Mouse (Mus musculus) C2C12 (cell line): Measurements from ENCODE around the gene Tiam1. TPM values are rescaled to one million over a fixed set of nuclear protein-coding genes. Genes with fewer than 3 reads are reported as not detected.

Experiments
- H3K27me3 ChIP-seq: one replicate; pipeline ENCODE4 v1.6.1; 2011; ENCODE audit not compliant: control insufficient read depth, insufficient read depth, insufficient read length
- H3K36me3 ChIP-seq: one replicate; pipeline ENCODE4 v1.6.1; 2011; ENCODE audit not compliant: control insufficient read depth, insufficient read depth
- H3K4me3 ChIP-seq: one replicate; pipeline ENCODE4 v1.5.1; 2011; ENCODE audit warnings: mild to moderate bottlenecking, control low read depth; ENCODE audit not compliant: poor library complexity, insufficient read depth, severe bottlenecking
- H3K79me2 ChIP-seq: one replicate; pipeline ENCODE4 v1.6.1; 2011; ENCODE audit not compliant: control insufficient read depth, insufficient read depth
- H3K79me3 ChIP-seq: one replicate; pipeline ENCODE4 v1.6.1; 2011; ENCODE audit warnings: low read depth, control low read depth
- H3ac ChIP-seq: one replicate; pipeline ENCODE3; 2011; ENCODE audit warnings: low read depth; ENCODE audit not compliant: control insufficient read depth, insufficient read length
- CEBPB ChIP-seq: IDR thresholded peaks from one replicate; pipeline ENCODE4 v1.6.1; 2011; ENCODE audit warnings: low read depth, mild to moderate bottlenecking, control low read depth, moderate library complexity
- CTCF ChIP-seq: IDR thresholded peaks from one replicate; pipeline ENCODE4 v1.5.1; 2011; ENCODE audit not compliant: control insufficient read depth, insufficient read depth, insufficient read length
- FOSL1 ChIP-seq: IDR thresholded peaks from one replicate; pipeline ENCODE4 v1.8.0; 2011; ENCODE audit warnings: mild to moderate bottlenecking, low read length; ENCODE audit not compliant: poor library complexity, insufficient read depth, severe bottlenecking
- MAX ChIP-seq: IDR thresholded peaks from one replicate; pipeline ENCODE4 v1.6.1; 2011; ENCODE audit warnings: mild to moderate bottlenecking, control low read depth
- MYOD1 ChIP-seq: IDR thresholded peaks from one replicate; pipeline ENCODE4 v1.6.1; 2011; ENCODE audit warnings: low read depth; ENCODE audit not compliant: control insufficient read depth, insufficient read length
- MYOG ChIP-seq: IDR thresholded peaks from one replicate; pipeline ENCODE4 v1.6.1; 2011; ENCODE audit not compliant: control insufficient read depth, insufficient read length; ENCODE audit errors: extremely low read depth
- USF1 ChIP-seq: IDR thresholded peaks from one replicate; pipeline ENCODE4 v1.6.1; 2011; ENCODE audit warnings: low read depth, mild to moderate bottlenecking, control low read depth, moderate library complexity
- polyA plus RNA-seq: library from polyadenylated mRNA; unstranded; fragments of >200 nt; fragmentation: generic; extraction: Trizol; gene quantifications from one replicate; pipeline ENCODE4 v1.2.1, GENCODE M21; 2012; ENCODE audit warnings: missing spikeins

The Tiam1 gene
- polyA plus RNA-seq, 1 experiment: 6.9 TPM

DNA sequence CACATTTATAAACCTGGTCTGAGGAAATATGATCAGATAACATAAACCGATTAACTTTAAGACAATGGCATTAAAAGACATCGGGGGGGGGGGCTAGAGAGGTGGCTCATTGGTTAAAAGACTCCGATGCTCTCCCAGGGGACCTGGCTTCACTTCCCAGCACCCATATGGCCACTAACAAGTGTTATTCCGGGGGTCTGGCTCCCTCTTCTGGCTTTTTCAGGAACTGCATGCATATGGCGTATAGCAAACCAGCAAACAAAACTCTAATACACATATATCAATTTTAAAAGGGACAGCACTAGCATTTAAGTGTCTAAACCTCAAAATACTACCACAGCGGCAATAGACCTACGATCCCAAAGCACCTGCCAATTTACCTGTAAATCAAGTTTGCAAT, 347.0 kb downstream of the Tiam1 start:
- Histone ChIP-seq H3K27me3 (no peaks in the 10 kb centered on the region), H3K79me3 (no peaks in the 10 kb centered on the region), H3K79me2 (no peaks in the 10 kb centered on the region), H3K4me3 (no peak overlapping the region), H3ac (no peak overlapping the region), H3K36me3 (no peaks in the 10 kb centered on the region)
- TF ChIP-seq CEBPB (no peak), CTCF (no peak), MAX (no peak), USF1 (no peak), MYOG (no peak), FOSL1 (no peak), MYOD1 (no peak)

DNA sequence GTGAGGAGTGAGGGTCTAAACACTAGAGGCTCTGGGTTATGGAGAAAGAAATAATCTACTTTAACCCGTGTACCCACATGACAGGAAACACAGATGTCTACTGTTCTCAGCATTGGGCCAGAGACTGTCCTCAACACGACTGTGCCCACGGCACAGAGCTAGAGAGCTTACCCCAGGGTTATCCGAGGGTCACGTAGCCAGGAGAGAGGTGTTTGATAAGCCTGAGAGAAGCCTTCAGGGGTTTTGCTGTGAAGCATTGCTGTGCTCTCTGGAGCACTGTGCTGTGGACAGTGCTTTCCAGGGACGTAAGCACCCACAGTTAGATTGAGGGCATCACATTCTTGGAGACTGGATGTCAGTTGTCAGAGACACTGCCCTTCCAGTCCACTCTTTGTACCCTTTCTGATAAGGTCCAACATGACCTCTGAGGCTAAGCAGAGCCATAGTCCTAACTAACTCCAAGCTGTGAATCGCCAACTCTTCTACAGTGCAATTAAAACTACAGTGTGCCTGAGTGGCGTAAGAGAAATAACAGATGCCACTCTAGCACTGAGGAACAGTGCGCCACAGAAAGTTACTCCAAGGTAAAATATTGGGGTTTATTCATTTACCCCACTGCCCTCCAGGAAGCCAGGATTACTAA, 353.7 kb downstream of the Tiam1 start:
- Histone ChIP-seq H3K79me3 (no peaks in the 10 kb centered on the region), H3K4me3 (no peak overlapping the region), H3K79me2 (no peaks in the 10 kb centered on the region), H3ac (no peak overlapping the region), H3K36me3 (no peaks in the 10 kb centered on the region), H3K27me3 (no peaks in the 10 kb centered on the region)
- TF ChIP-seq MYOG (no peak), CEBPB (no peak), CTCF (no peak)

DNA sequence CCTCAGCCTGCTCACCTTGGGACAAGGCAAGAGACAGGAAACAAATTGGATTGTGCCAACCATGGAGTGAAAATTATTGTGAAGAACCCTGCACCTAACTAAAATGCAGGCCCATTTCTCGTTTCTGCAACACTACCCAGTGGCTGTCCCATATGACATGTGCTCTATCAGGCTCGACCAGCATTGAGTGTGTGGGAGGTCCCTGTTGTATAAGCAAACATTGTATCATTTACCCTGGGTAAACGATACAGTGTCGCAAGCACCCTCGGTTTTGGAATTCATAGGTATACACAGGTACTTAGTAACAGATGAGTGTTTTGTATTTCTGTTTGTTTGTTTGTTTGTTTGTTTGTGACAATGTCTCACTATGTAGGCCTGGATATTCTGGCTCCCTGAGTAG, 357.8 kb downstream of the Tiam1 start:
- no peaks in the 10 kb centered on the region for H3K36me3 ChIP-seq
- H3K79me3 ChIP-seq: no peaks in the 10 kb centered on the region
- no peak overlapping the region for H3ac ChIP-seq
- TF ChIP-seq CTCF: no peak
- no peak for TF ChIP-seq USF1
- TF ChIP-seq MYOD1: no peak
- TF ChIP-seq MYOG: no peak
- TF ChIP-seq FOSL1: no peak
- no peak for TF ChIP-seq CEBPB
- no peak for TF ChIP-seq MAX
- H3K27me3 ChIP-seq: no peaks in the 10 kb centered on the region
- no peaks in the 10 kb centered on the region for H3K79me2 ChIP-seq
- H3K4me3 ChIP-seq: no peak overlapping the region

DNA sequence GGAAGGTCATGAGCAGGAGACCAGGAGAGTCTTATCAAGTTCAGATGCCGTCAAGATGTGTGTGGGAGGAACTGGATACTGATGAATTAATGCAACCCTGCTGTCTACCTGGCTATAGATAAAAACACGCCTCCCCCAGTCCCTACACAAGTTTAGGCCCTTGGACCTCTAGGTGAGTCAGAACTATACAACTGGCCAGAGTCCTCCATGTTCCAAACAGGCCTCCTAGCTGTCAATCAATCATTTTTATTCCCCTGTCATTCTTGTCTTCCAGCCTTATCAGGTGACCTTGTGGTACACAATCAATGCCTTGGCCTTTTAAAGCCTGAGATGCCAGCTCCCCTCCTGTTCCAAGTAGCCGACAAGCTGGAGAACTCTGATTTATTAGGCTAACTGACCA, 363.9 kb downstream of the Tiam1 start:
- Histone ChIP-seq H3K4me3 (no peak overlapping the region), H3K79me2 (no peaks in the 10 kb centered on the region), H3K79me3 (no peaks in the 10 kb centered on the region), H3K36me3 (no peaks in the 10 kb centered on the region), H3ac (no peak overlapping the region), H3K27me3 (no peaks in the 10 kb centered on the region)
- TF ChIP-seq CEBPB (no peak), MYOD1 (no peak), USF1 (no peak)

DNA sequence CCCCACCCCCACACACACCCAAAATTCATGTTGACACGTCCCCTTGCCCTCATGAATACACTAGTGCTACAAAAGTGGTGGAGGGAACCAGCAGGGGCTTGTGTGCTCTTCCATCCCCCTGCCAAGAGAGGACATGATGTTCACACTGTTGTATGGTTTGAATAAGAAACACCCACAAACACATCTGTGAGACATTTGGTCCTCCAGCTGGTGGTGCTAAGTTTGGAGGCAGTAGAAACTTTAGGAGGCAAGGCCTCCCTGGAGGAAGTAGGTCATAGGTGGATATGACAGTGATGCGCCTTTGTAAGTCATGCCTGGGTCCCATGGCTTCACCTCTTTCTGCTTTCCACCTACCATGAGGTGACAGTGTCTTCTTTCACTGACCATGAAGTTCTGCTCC, 366.1 kb downstream of the Tiam1 start:
- no peaks in the 10 kb centered on the region for H3K27me3 ChIP-seq
- H3K36me3 ChIP-seq: no peaks in the 10 kb centered on the region
- no peaks in the 10 kb centered on the region for H3K79me2 ChIP-seq
- no peak overlapping the region for H3K4me3 ChIP-seq
- H3ac ChIP-seq: no peak overlapping the region
- TF ChIP-seq CEBPB (no peak), USF1 (no peak), MYOD1 (no peak), FOSL1 (no peak), CTCF (no peak), MAX (no peak)
- no peaks in the 10 kb centered on the region for H3K79me3 ChIP-seq

DNA sequence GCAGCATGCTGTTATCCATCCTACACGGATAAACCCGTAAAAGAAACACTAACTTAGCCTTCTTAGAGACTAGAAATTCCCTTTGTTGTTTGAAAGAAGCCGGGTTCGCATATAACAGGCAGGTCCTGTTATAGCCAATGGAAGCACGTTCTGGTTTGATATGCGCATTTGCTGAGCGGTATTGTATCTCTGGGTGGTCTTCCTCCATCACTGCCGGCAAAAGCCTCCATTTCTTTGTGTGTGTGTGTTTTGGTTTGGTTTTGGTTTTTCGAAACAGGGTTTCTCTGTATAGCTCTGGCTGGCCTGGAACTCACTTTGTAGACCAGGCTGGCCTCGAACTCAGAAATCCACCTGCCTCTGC, 369.0 kb downstream of the Tiam1 start:
- no peak for TF ChIP-seq CTCF
- no peak for TF ChIP-seq USF1

More for the DNA sequence above, 369.0 kb downstream of the Tiam1 start:
- Histone ChIP-seq H3ac (no peak overlapping the region), H3K79me3 (no peaks in the 10 kb centered on the region), H3K79me2 (no peaks in the 10 kb centered on the region), H3K36me3 (no peaks in the 10 kb centered on the region), H3K4me3 (no peak overlapping the region), H3K27me3 (no peaks in the 10 kb centered on the region)
